Mouse (Mus musculus): ENCODE results near the gene Armc7. TPM values are rescaled to one million over a fixed set of nuclear protein-coding genes. Genes with fewer than 3 reads are reported as not detected.

The Armc7 gene
- polyA plus RNA-seq, 1 experiment = 3.3 TPM

GRCm38 (mm10) chr11:115514238-115514663 lies 38.8 kb downstream of the Armc7 start, which contains the start of gene Jpt1:
Gene Jpt1 (minus strand): TSS chr11:115514387.
- H3K27me3 ChIP-seq (ENCODE audit: control insufficient read depth, insufficient read depth, low read length) = no peaks in the 10 kb centered on the region
- peak; percentile 100 for TF ChIP-seq POLR2A (IDR thresholded peaks at IDR 0.05; ENCODE audit: control insufficient read depth, low read depth, low read length)
- no peak for TF ChIP-seq CTCF (IDR thresholded peaks at IDR 0.05; ENCODE audit: control insufficient read depth, insufficient read depth, insufficient replicate concordance, low read depth, low read length)
- H3K27ac ChIP-seq (ENCODE audit: control insufficient read depth, insufficient read depth, low read depth, low read length) = peak within 1 kb of the TSS; percentile 99
- H3K4me1 ChIP-seq (ENCODE audit: control insufficient read depth, insufficient read depth, low read length) = peaks cover 21% of the 10 kb centered on the region
- no peaks in the 10 kb centered on the region for H3K36me3 ChIP-seq (ENCODE audit: control insufficient read depth, insufficient read depth, low read length)
- H3K4me3 ChIP-seq (ENCODE audit: control insufficient read depth, low read depth, low read length) = peak within 1 kb of the TSS; percentile 100

GRCm38 (mm10) chr11:115515021-115515420 lies 39.6 kb downstream of the Armc7 start:
- Histone ChIP-seq H3K27me3 (ENCODE audit: control insufficient read depth, insufficient read depth, low read length) (no peaks in the 10 kb centered on the region), H3K4me3 (ENCODE audit: control insufficient read depth, low read depth, low read length) (peak overlapping the region; percentile 83), H3K27ac (ENCODE audit: control insufficient read depth, insufficient read depth, low read depth, low read length) (no peak overlapping the region), H3K36me3 (ENCODE audit: control insufficient read depth, insufficient read depth, low read length) (no peaks in the 10 kb centered on the region), H3K4me1 (ENCODE audit: control insufficient read depth, insufficient read depth, low read length) (peaks cover 21% of the 10 kb centered on the region)
- TF ChIP-seq CTCF (IDR thresholded peaks at IDR 0.05; ENCODE audit: control insufficient read depth, insufficient read depth, insufficient replicate concordance, low read depth, low read length) = no peak
- no peak for TF ChIP-seq POLR2A (IDR thresholded peaks at IDR 0.05; ENCODE audit: control insufficient read depth, low read depth, low read length)

GRCm38 (mm10) chr11:115516942-115517341 lies 41.5 kb downstream of the Armc7 start:
- peaks cover 18% of the 10 kb centered on the region for H3K4me1 ChIP-seq (ENCODE audit: control insufficient read depth, insufficient read depth, low read length)
- H3K36me3 ChIP-seq (ENCODE audit: control insufficient read depth, insufficient read depth, low read length) = no peaks in the 10 kb centered on the region
- H3K27me3 ChIP-seq (ENCODE audit: control insufficient read depth, insufficient read depth, low read length) = no peaks in the 10 kb centered on the region
- no peak overlapping the region for H3K4me3 ChIP-seq (ENCODE audit: control insufficient read depth, low read depth, low read length)
- no peak overlapping the region for H3K27ac ChIP-seq (ENCODE audit: control insufficient read depth, insufficient read depth, low read depth, low read length)
- TF ChIP-seq CTCF (IDR thresholded peaks at IDR 0.05; ENCODE audit: control insufficient read depth, insufficient read depth, insufficient replicate concordance, low read depth, low read length) (no peak), POLR2A (IDR thresholded peaks at IDR 0.05; ENCODE audit: control insufficient read depth, low read depth, low read length) (no peak)

GRCm38 (mm10) chr11:115518693-115519092 lies 43.2 kb downstream of the Armc7 start:
- TF ChIP-seq POLR2A (IDR thresholded peaks at IDR 0.05; ENCODE audit: control insufficient read depth, low read depth, low read length) = no peak
- no peak for TF ChIP-seq CTCF (IDR thresholded peaks at IDR 0.05; ENCODE audit: control insufficient read depth, insufficient read depth, insufficient replicate concordance, low read depth, low read length)
- H3K36me3 ChIP-seq (ENCODE audit: control insufficient read depth, insufficient read depth, low read length) = no peaks in the 10 kb centered on the region
- 0 out of 2 replicates have a peak overlapping the region, but pooled peaks have one; percentile 21 for H3K27ac ChIP-seq (ENCODE audit: control insufficient read depth, insufficient read depth, low read depth, low read length)
- peaks cover 6% of the 10 kb centered on the region for H3K4me1 ChIP-seq (ENCODE audit: control insufficient read depth, insufficient read depth, low read length)
- H3K27me3 ChIP-seq (ENCODE audit: control insufficient read depth, insufficient read depth, low read length) = no peaks in the 10 kb centered on the region
- H3K4me3 ChIP-seq (ENCODE audit: control insufficient read depth, low read depth, low read length) = no peak overlapping the region

- Histone ChIP-seq H3K27me3 (ENCODE audit: control insufficient read depth, insufficient read depth, low read length) (no peaks in the 10 kb centered on the region), H3K4me3 (ENCODE audit: control insufficient read depth, low read depth, low read length) (no peak overlapping the region), H3K27ac (ENCODE audit: control insufficient read depth, insufficient read depth, low read depth, low read length) (no peak overlapping the region), H3K36me3 (ENCODE audit: control insufficient read depth, insufficient read depth, low read length) (no peaks in the 10 kb centered on the region), H3K4me1 (ENCODE audit: control insufficient read depth, insufficient read depth, low read length) (peaks cover 6% of the 10 kb centered on the region)
- TF ChIP-seq POLR2A (IDR thresholded peaks at IDR 0.05; ENCODE audit: control insufficient read depth, low read depth, low read length) = no peak
- no peak for TF ChIP-seq CTCF (IDR thresholded peaks at IDR 0.05; ENCODE audit: control insufficient read depth, insufficient read depth, insufficient replicate concordance, low read depth, low read length)
Measured at GRCm38 (mm10) chr11:115519581-115519980, 44.1 kb downstream of the Armc7 start.

- Histone ChIP-seq H3K27ac (ENCODE audit: control insufficient read depth, insufficient read depth, low read depth, low read length) (no peak overlapping the region), H3K36me3 (ENCODE audit: control insufficient read depth, insufficient read depth, low read length) (no peaks in the 10 kb centered on the region), H3K4me1 (ENCODE audit: control insufficient read depth, insufficient read depth, low read length) (peaks cover 3% of the 10 kb centered on the region), H3K4me3 (ENCODE audit: control insufficient read depth, low read depth, low read length) (no peak overlapping the region), H3K27me3 (ENCODE audit: control insufficient read depth, insufficient read depth, low read length) (no peaks in the 10 kb centered on the region)
- TF ChIP-seq POLR2A (IDR thresholded peaks at IDR 0.05; ENCODE audit: control insufficient read depth, low read depth, low read length) (no peak), CTCF (IDR thresholded peaks at IDR 0.05; ENCODE audit: control insufficient read depth, insufficient read depth, insufficient replicate concordance, low read depth, low read length) (no peak)
Measured at GRCm38 (mm10) chr11:115520218-115520617, 44.8 kb downstream of the Armc7 start.

GRCm38 (mm10) chr11:115521080-115521479 lies 45.6 kb downstream of the Armc7 start:
- H3K27ac ChIP-seq (ENCODE audit: control insufficient read depth, insufficient read depth, low read depth, low read length) = no peak overlapping the region
- H3K36me3 ChIP-seq (ENCODE audit: control insufficient read depth, insufficient read depth, low read length) = no peaks in the 10 kb centered on the region
- H3K27me3 ChIP-seq (ENCODE audit: control insufficient read depth, insufficient read depth, low read length) = no peaks in the 10 kb centered on the region
- no peaks in the 10 kb centered on the region; the same call in 1 of the 2 replicates for H3K4me1 ChIP-seq (ENCODE audit: control insufficient read depth, insufficient read depth, low read length)
- no peak overlapping the region for H3K4me3 ChIP-seq (ENCODE audit: control insufficient read depth, low read depth, low read length)
- TF ChIP-seq CTCF (IDR thresholded peaks at IDR 0.05; ENCODE audit: control insufficient read depth, insufficient read depth, insufficient replicate concordance, low read depth, low read length) (no peak), POLR2A (IDR thresholded peaks at IDR 0.05; ENCODE audit: control insufficient read depth, low read depth, low read length) (no peak)
